Mouse (Mus musculus): ENCODE results near the gene Itga3. TPM values are rescaled to one million over a fixed set of nuclear protein-coding genes. Genes with fewer than 3 reads are reported as not detected.

Itga3 gene
- polyA plus RNA-seq, 1 experiment from 2014 or later, result 2.4 TPM

- Histone ChIP-seq H3K27ac (peak overlapping the region; percentile 57; the same call in 1 of the 2 replicates), H3K4me2 (peak overlapping the region; percentile 100), H3K27me3 (no peaks in the 10 kb centered on the region), H3K4me1 (peaks cover 77% of the 10 kb centered on the region), H3K4me3 (peak overlapping the region; percentile 91), H3K9me3 (replicated peaks) (no peaks in the 10 kb centered on the region), H3K36me3 (ENCODE audit: poor library complexity, severe bottlenecking) (peaks cover 48% of the 10 kb centered on the region), H3K9ac (peak overlapping the region; percentile 95)
- no peak for ATAC-seq
- WGBS, result 85% methylated on average over 11 of the region's 11 CpGs
Measured at GRCm38 (mm10) chr11:94994947-94995772, 81.4 kb downstream of the Itga3 start.

Other genes with a start within 250 kb of the Itga3 start
- 29.9 and 31.5 TPM in 2 replicates for gene Col1a1, start 140.6 kb downstream of the Itga3 start, polyA plus RNA-seq (2015; fragmentation: Nextera tagmentation; extraction: Ambion mirVana)
- gene Hils1, start 109.2 kb downstream of the Itga3 start, polyA plus RNA-seq (2015; fragmentation: Nextera tagmentation; extraction: Ambion mirVana), result not detected in 2 replicates
- gene Sgca, start 100.5 kb downstream of the Itga3 start, polyA plus RNA-seq (2015; fragmentation: Nextera tagmentation; extraction: Ambion mirVana), result not detected in 2 replicates
- gene Ppp1r9b, start 85.8 kb downstream of the Itga3 start, polyA plus RNA-seq (2015; fragmentation: Nextera tagmentation; extraction: Ambion mirVana), result 15.8 and 16.3 TPM in 2 replicates
- 89.2 and 95.0 TPM in 2 replicates for gene Samd14, start 66.9 kb downstream of the Itga3 start, polyA plus RNA-seq (2015; fragmentation: Nextera tagmentation; extraction: Ambion mirVana)
- 19.7 and 20.2 TPM in 2 replicates for gene Pdk2, start 35.4 kb downstream of the Itga3 start, polyA plus RNA-seq (2015; fragmentation: Nextera tagmentation; extraction: Ambion mirVana)
- gene Dlx3, start 43.3 kb upstream of the Itga3 start, polyA plus RNA-seq (2015; fragmentation: Nextera tagmentation; extraction: Ambion mirVana), result 0.19 TPM in 1 of 2 replicates, not detected in the other
- gene Dlx4, start 69.5 kb upstream of the Itga3 start, polyA plus RNA-seq (2015; fragmentation: Nextera tagmentation; extraction: Ambion mirVana), result not detected in 2 replicates
- gene Tac4, start 184.7 kb upstream of the Itga3 start, polyA plus RNA-seq (2015; fragmentation: Nextera tagmentation; extraction: Ambion mirVana), result not detected in 2 replicates
- 66.0 and 77.5 TPM in 2 replicates for gene Kat7, start 233.4 kb upstream of the Itga3 start, polyA plus RNA-seq (2015; fragmentation: Nextera tagmentation; extraction: Ambion mirVana)